Mouse (Mus musculus): ENCODE measurements at regions not wholly inside any gene's neighbourhood (a gene's known extent, or its start where the extent isn't known, plus 50 kb on each side); places are given as distances from the start of the nearest gene placed in this dataset.

- Histone ChIP-seq H3K27me3 (ENCODE audit: control insufficient read depth, insufficient read depth, low read length, poor library complexity, severe bottlenecking) (no peaks in the 10 kb centered on the region), H3K27ac (ENCODE audit: insufficient read depth, low read length) (no peak overlapping the region), H3K9ac (ENCODE audit: low read depth, poor library complexity, severe bottlenecking) (no peak overlapping the region), H3K4me3 (ENCODE audit: low read depth, low read length) (no peak overlapping the region), H3K9me3 (replicated peaks; ENCODE audit: control insufficient read depth, insufficient read depth, low read length, poor library complexity, severe bottlenecking) (no peaks in the 10 kb centered on the region), H3K36me3 (ENCODE audit: control insufficient read depth, insufficient read depth, low read length, poor library complexity, severe bottlenecking) (no peaks in the 10 kb centered on the region), H3K4me1 (ENCODE audit: control insufficient read depth, insufficient read depth, low read length) (no peaks in the 10 kb centered on the region)
- no peak for TF ChIP-seq POLR2A (IDR thresholded peaks at IDR 0.05; ENCODE audit: insufficient read depth, low read length)
These were observed 369.1 kb upstream of the Nr2f2 start for GRCm38 (mm10) chr7:70735591-70735990.

- TF ChIP-seq POLR2A (IDR thresholded peaks at IDR 0.05; ENCODE audit: insufficient read depth, low read length) (no peak), EP300 (IDR thresholded peaks at IDR 0.05; ENCODE audit: insufficient read depth, low read depth, low read length) (no peak), CTCF (IDR thresholded peaks at IDR 0.05; ENCODE audit: low read depth, low read length) (no peak)
- Histone ChIP-seq H3K27me3 (ENCODE audit: control insufficient read depth, insufficient read depth, low read length, poor library complexity, severe bottlenecking) (no peaks in the 10 kb centered on the region), H3K4me3 (ENCODE audit: low read depth, low read length) (no peak overlapping the region), H3K9ac (ENCODE audit: low read depth, poor library complexity, severe bottlenecking) (no peak overlapping the region), H3K36me3 (ENCODE audit: control insufficient read depth, insufficient read depth, low read length, poor library complexity, severe bottlenecking) (no peaks in the 10 kb centered on the region), H3K4me1 (ENCODE audit: control insufficient read depth, insufficient read depth, low read length) (no peaks in the 10 kb centered on the region), H3K9me3 (replicated peaks; ENCODE audit: control insufficient read depth, insufficient read depth, low read length, poor library complexity, severe bottlenecking) (no peaks in the 10 kb centered on the region), H3K27ac (ENCODE audit: insufficient read depth, low read length) (no peak overlapping the region)
These were observed 367.0 kb upstream of the Nr2f2 start for GRCm38 (mm10) chr7:70733501-70733900.

DNA sequence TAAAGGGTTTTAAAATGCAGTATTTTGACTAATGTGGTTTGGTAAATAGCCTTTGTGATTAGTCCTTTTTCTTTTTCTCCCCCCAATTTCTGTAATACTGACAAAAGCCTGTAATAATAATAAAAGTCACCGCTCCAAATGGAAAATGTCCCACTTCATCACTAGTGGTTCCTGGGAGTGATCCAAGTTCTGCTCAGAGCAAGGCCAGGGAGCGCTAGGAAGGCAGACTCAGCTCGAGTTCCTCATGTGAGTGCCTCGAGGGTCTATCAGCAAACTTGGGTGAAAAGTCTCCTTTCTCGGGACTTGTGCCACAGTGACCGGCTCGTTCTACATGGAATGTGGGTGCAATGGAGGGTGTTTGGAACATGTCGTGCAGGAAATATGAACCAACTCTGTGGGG lies 363.4 kb upstream of the Nr2f2 start:
- Histone ChIP-seq H3K27me3 (ENCODE audit: control insufficient read depth, insufficient read depth, low read length, poor library complexity, severe bottlenecking) (no peaks in the 10 kb centered on the region), H3K4me3 (ENCODE audit: low read depth, low read length) (no peak overlapping the region), H3K4me1 (ENCODE audit: control insufficient read depth, insufficient read depth, low read length) (no peaks in the 10 kb centered on the region), H3K9ac (ENCODE audit: low read depth, poor library complexity, severe bottlenecking) (no peak overlapping the region), H3K27ac (ENCODE audit: insufficient read depth, low read length) (no peak overlapping the region), H3K9me3 (replicated peaks; ENCODE audit: control insufficient read depth, insufficient read depth, low read length, poor library complexity, severe bottlenecking) (no peaks in the 10 kb centered on the region), H3K36me3 (ENCODE audit: control insufficient read depth, insufficient read depth, low read length, poor library complexity, severe bottlenecking) (no peaks in the 10 kb centered on the region)
- TF ChIP-seq POLR2A (IDR thresholded peaks at IDR 0.05; ENCODE audit: insufficient read depth, low read length): no peak

DNA sequence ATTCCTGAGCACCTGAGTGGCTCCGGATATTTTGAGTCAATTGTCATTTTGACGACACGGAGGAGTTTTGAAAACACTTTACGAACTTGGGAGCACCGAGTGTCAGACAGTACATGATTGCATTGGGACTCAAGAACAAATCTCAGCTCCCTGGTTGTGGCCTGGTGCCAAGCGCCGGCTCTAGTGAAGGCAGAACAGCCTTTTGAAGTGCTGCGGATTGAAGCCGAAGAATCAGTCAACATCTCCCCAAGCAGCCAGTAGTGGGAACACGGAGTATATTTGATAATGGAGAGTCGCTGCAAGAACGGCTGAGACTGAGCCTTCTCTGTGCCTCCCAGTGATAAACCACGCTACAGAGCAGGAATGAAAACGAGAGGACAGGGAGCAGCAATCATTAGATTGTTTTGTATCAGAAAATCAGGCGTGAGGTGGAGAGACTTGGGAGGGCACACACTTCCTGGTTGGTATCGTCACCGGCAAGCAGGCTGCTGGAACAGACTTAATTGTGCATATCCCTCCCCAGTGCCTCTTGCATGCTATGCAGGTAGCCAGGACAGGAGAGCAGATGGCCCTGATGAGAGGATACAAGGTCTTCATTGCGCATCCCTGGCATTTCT lies 351.7 kb upstream of the Nr2f2 start:
- no peaks in the 10 kb centered on the region for H3K9me3 ChIP-seq (replicated peaks; ENCODE audit: control insufficient read depth, insufficient read depth, low read length, poor library complexity, severe bottlenecking)
- H3K4me1 ChIP-seq (ENCODE audit: control insufficient read depth, insufficient read depth, low read length): no peaks in the 10 kb centered on the region
- H3K9ac ChIP-seq (ENCODE audit: low read depth, poor library complexity, severe bottlenecking): no peak overlapping the region
- no peak for TF ChIP-seq POLR2A (IDR thresholded peaks at IDR 0.05; ENCODE audit: insufficient read depth, low read length)
- no peak for TF ChIP-seq EP300 (IDR thresholded peaks at IDR 0.05; ENCODE audit: insufficient read depth, low read depth, low read length)
- TF ChIP-seq CTCF (IDR thresholded peaks at IDR 0.05; ENCODE audit: low read depth, low read length): no peak
- H3K27me3 ChIP-seq (ENCODE audit: control insufficient read depth, insufficient read depth, low read length, poor library complexity, severe bottlenecking): no peaks in the 10 kb centered on the region
- no peak overlapping the region for H3K27ac ChIP-seq (ENCODE audit: insufficient read depth, low read length)
- no peaks in the 10 kb centered on the region for H3K36me3 ChIP-seq (ENCODE audit: control insufficient read depth, insufficient read depth, low read length, poor library complexity, severe bottlenecking)
- H3K4me3 ChIP-seq (ENCODE audit: low read depth, low read length): no peak overlapping the region

DNA sequence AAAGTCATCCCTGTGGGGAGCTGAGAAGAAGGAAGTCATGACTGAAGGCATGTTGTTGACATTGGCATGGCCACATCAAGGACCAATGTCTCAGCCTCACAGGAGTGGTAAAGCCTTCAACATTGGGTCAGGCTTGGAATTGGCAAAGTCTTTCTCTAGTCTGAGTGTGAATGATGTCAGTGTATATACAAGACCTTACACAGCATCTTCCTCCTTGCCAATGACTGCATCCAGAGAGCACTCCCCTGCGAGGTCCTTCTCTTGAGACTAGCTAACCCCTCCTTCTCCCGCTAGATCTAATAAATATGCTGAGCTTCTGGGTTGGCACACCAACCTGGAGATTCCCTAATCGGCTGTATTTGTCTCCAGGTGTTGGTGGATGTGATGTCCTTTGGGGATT lies 351.1 kb upstream of the Nr2f2 start:
- Histone ChIP-seq H3K4me1 (ENCODE audit: control insufficient read depth, insufficient read depth, low read length) (no peaks in the 10 kb centered on the region), H3K36me3 (ENCODE audit: control insufficient read depth, insufficient read depth, low read length, poor library complexity, severe bottlenecking) (no peaks in the 10 kb centered on the region), H3K4me3 (ENCODE audit: low read depth, low read length) (no peak overlapping the region), H3K27ac (ENCODE audit: insufficient read depth, low read length) (no peak overlapping the region), H3K9ac (ENCODE audit: low read depth, poor library complexity, severe bottlenecking) (no peak overlapping the region), H3K9me3 (replicated peaks; ENCODE audit: control insufficient read depth, insufficient read depth, low read length, poor library complexity, severe bottlenecking) (no peaks in the 10 kb centered on the region), H3K27me3 (ENCODE audit: control insufficient read depth, insufficient read depth, low read length, poor library complexity, severe bottlenecking) (no peaks in the 10 kb centered on the region)
- TF ChIP-seq POLR2A (IDR thresholded peaks at IDR 0.05; ENCODE audit: insufficient read depth, low read length): no peak
- no peak for TF ChIP-seq EP300 (IDR thresholded peaks at IDR 0.05; ENCODE audit: insufficient read depth, low read depth, low read length)
- TF ChIP-seq CTCF (IDR thresholded peaks at IDR 0.05; ENCODE audit: low read depth, low read length): no peak

- no peaks in the 10 kb centered on the region for H3K4me1 ChIP-seq (ENCODE audit: control insufficient read depth, insufficient read depth, low read length)
- no peaks in the 10 kb centered on the region for H3K27me3 ChIP-seq (ENCODE audit: control insufficient read depth, insufficient read depth, low read length, poor library complexity, severe bottlenecking)
- no peak for TF ChIP-seq EP300 (IDR thresholded peaks at IDR 0.05; ENCODE audit: insufficient read depth, low read depth, low read length)
- TF ChIP-seq CTCF (IDR thresholded peaks at IDR 0.05; ENCODE audit: low read depth, low read length): no peak
- H3K9ac ChIP-seq (ENCODE audit: low read depth, poor library complexity, severe bottlenecking): no peak overlapping the region
- no peak overlapping the region for H3K27ac ChIP-seq (ENCODE audit: insufficient read depth, low read length)
- no peaks in the 10 kb centered on the region for H3K36me3 ChIP-seq (ENCODE audit: control insufficient read depth, insufficient read depth, low read length, poor library complexity, severe bottlenecking)
- H3K4me3 ChIP-seq (ENCODE audit: low read depth, low read length): no peak overlapping the region
- no peaks in the 10 kb centered on the region for H3K9me3 ChIP-seq (replicated peaks; ENCODE audit: control insufficient read depth, insufficient read depth, low read length, poor library complexity, severe bottlenecking)
These were observed 350.4 kb upstream of the Nr2f2 start for GRCm38 (mm10) chr7:70716811-70717458.

All from ES-Bruce4 (cell line).